Mouse (Mus musculus) heart, postnatal 0 days (tissue): Measurements from ENCODE around the gene Siglecf.

Source experiments
- CTCF ChIP-seq: IDR thresholded peaks from 2 replicates; pipeline ENCODE4 v1.5.1; 2016; ENCODE audit warnings: antibody characterized with exemption, control low read depth, low read depth
- EP300 ChIP-seq: IDR thresholded peaks from 2 replicates; pipeline ENCODE4 v1.6.1; 2016; ENCODE audit warnings: antibody characterized with exemption, low read depth

- TF ChIP-seq CTCF = peak; percentile 21
- TF ChIP-seq EP300 = peak; percentile 48; the same call in 1 of the 2 replicates
Observed at GRCm38 (mm10) chr7:43305235-43305634, 45.9 kb upstream of the Siglecf start.
